Mouse (Mus musculus) MEL (cell line): ENCODE results near the gene Fxr2. TPM values are rescaled to one million over a fixed set of nuclear protein-coding genes. Genes with fewer than 3 reads are reported as not detected.
A peak's percentile ranks its signal among the peaks of the same experiment; 100 is the strongest.

Experiments used
- DNase-seq: peaks from one replicate; pipeline ENCODE4 v3.0.0; 2011; ENCODE audit warnings: low read depth, low spot score
- H3K27ac ChIP-seq: 2 replicates; pipeline ENCODE4 v1.5.1; 2012; ENCODE audit warnings: low read depth, mild to moderate bottlenecking, control low read depth, low read length, moderate library complexity; ENCODE audit not compliant: control insufficient read depth
- H3K27me3 ChIP-seq, 2 experiments: fragments of 150-350 bp in 1 of 2; sonication (generic) in 1 of 2; 2 replicates each; pipeline ENCODE4 v1.6.1; 2012; ENCODE audit warnings: low read length in 2 of 2, mild to moderate bottlenecking in 2 of 2, improper control_type of control experiment in 1 of 2, moderate library complexity in 1 of 2; ENCODE audit not compliant: insufficient read depth in 2 of 2, control insufficient read depth in 1 of 2
- H3K36me3 ChIP-seq, 2 experiments: 2 replicates each; pipeline ENCODE4 v1.6.1; 2012 to 2014; ENCODE audit warnings: low read length in 2 of 2, improper control_type of control experiment in 1 of 2, inconsistent platforms in 1 of 2, mild to moderate bottlenecking in 1 of 2; ENCODE audit not compliant: insufficient read depth in 2 of 2, control insufficient read depth in 1 of 2
- H3K4me1 ChIP-seq, 2 experiments: fragments of 150-350 bp in 1 of 2; sonication (generic) in 1 of 2; 2 replicates each; pipeline ENCODE4 v1.6.1; 2012; ENCODE audit warnings: low read length in 2 of 2, improper control_type of control experiment in 1 of 2, mild to moderate bottlenecking in 1 of 2; ENCODE audit not compliant: insufficient read depth in 2 of 2, control insufficient read depth in 1 of 2
- H3K4me3 ChIP-seq, 2 experiments: fragments of 150-350 bp in 1 of 2; sonication (generic) in 1 of 2; 2 replicates each; pipeline ENCODE4 v1.5.1; 2012; ENCODE audit warnings: low read depth in 2 of 2, low read length in 2 of 2, mild to moderate bottlenecking in 2 of 2, moderate library complexity in 2 of 2, control low read depth in 1 of 2, improper control_type of control experiment in 1 of 2; ENCODE audit not compliant: control insufficient read depth in 1 of 2, insufficient read depth in 1 of 2
- H3K79me2 ChIP-seq: 2 replicates; pipeline ENCODE4 v1.6.1; 2012; ENCODE audit warnings: mild to moderate bottlenecking, low read length, moderate library complexity; ENCODE audit not compliant: control insufficient read depth, poor library complexity, insufficient read depth
- H3K9ac ChIP-seq: 2 replicates; pipeline ENCODE4 v1.6.1; 2012; ENCODE audit warnings: low read depth, mild to moderate bottlenecking, control low read depth, low read length, moderate library complexity; ENCODE audit not compliant: control insufficient read depth, poor library complexity, severe bottlenecking
- H3K9me3 ChIP-seq: fragments of 150-350 bp; sonication (generic); replicated peaks from 2 replicates; pipeline ENCODE4 v1.6.1; 2012; ENCODE audit warnings: mild to moderate bottlenecking, low read length, improper control_type of control experiment, moderate library complexity; ENCODE audit not compliant: insufficient read depth
- BHLHE40 ChIP-seq: IDR thresholded peaks from 2 replicates; pipeline ENCODE4 v1.6.1; 2012; ENCODE audit warnings: low read depth, mild to moderate bottlenecking, inconsistent platforms, low read length, improper control_type of control experiment, borderline replicate concordance
- CHD1 ChIP-seq: IDR thresholded peaks from 2 replicates; pipeline ENCODE4 v1.6.1; 2012; ENCODE audit warnings: low read depth, mild to moderate bottlenecking, inconsistent platforms, low read length, improper control_type of control experiment
- CHD2 ChIP-seq: IDR thresholded peaks from 2 replicates; pipeline ENCODE4 v1.6.1; 2011; ENCODE audit warnings: low read length, improper control_type of control experiment
- CTCF ChIP-seq, 3 experiments: IDR thresholded peaks in 2 of 3; conservative IDR thresholded peaks in 1 of 3; 2 replicates each; pipeline ENCODE4 v1.5.1; 2011 to 2012; ENCODE audit warnings: low read length in 3 of 3, low read depth in 2 of 3, mild to moderate bottlenecking in 2 of 3, improper control_type of control experiment in 1 of 3, inconsistent platforms in 1 of 3, mixed read lengths in 1 of 3, moderate library complexity in 1 of 3; ENCODE audit not compliant: control insufficient read depth in 1 of 3, insufficient read depth in 1 of 3, poor library complexity in 1 of 3, severe bottlenecking in 1 of 3
- E2F4 ChIP-seq: IDR thresholded peaks from 2 replicates; pipeline ENCODE4 v1.6.1; 2011; ENCODE audit warnings: low read depth, low read length, improper control_type of control experiment, borderline replicate concordance
- ELF1 ChIP-seq: IDR thresholded peaks from 2 replicates; pipeline ENCODE4 v1.6.1; 2014; ENCODE audit warnings: low read depth, mild to moderate bottlenecking, inconsistent platforms, low read length, improper control_type of control experiment, moderate library complexity
- EP300 ChIP-seq, 2 experiments: IDR thresholded peaks; 2 replicates each; pipeline ENCODE4 v1.6.1; 2011; ENCODE audit warnings: improper control_type of control experiment in 2 of 2, low read length in 2 of 2, low read depth in 1 of 2, mild to moderate bottlenecking in 1 of 2
- ETS1 ChIP-seq: IDR thresholded peaks from 2 replicates; pipeline ENCODE4 v1.6.1; 2012; ENCODE audit warnings: low read depth, mild to moderate bottlenecking, inconsistent platforms, low read length, improper control_type of control experiment, moderate library complexity
- GABPA ChIP-seq: IDR thresholded peaks from 2 replicates; pipeline ENCODE4 v1.6.1; 2012; ENCODE audit warnings: low read depth, mild to moderate bottlenecking, inconsistent platforms, low read length, improper control_type of control experiment, moderate library complexity
- GATA1 ChIP-seq: IDR thresholded peaks from 2 replicates; pipeline ENCODE4 v1.6.1; 2011; ENCODE audit warnings: low read depth, low read length, improper control_type of control experiment
- HCFC1 ChIP-seq: IDR thresholded peaks from 2 replicates; pipeline ENCODE4 v1.6.1; 2012; ENCODE audit warnings: low read depth, mild to moderate bottlenecking, inconsistent platforms, low read length, improper control_type of control experiment, moderate library complexity
- JUND ChIP-seq: IDR thresholded peaks from 2 replicates; pipeline ENCODE4 v1.6.1; 2011; ENCODE audit warnings: low read depth, mild to moderate bottlenecking, improper control_type of control experiment, low read length
- KAT2A ChIP-seq: conservative IDR thresholded peaks from 2 replicates; pipeline ENCODE4 v1.6.1; 2012; ENCODE audit warnings: low read depth, low read length, improper control_type of control experiment, inconsistent platforms
- MAFK ChIP-seq: IDR thresholded peaks from 2 replicates; pipeline ENCODE4 v1.6.1; 2011; ENCODE audit warnings: low read depth, mild to moderate bottlenecking, low read length, improper control_type of control experiment, borderline replicate concordance
- MAX ChIP-seq: IDR thresholded peaks from 2 replicates; pipeline ENCODE4 v1.6.1; 2011; ENCODE audit warnings: low read length, improper control_type of control experiment
- MEF2A ChIP-seq: IDR thresholded peaks from 2 replicates; pipeline ENCODE4 v1.6.1; 2014; ENCODE audit warnings: low read depth, mild to moderate bottlenecking, inconsistent platforms, low read length, improper control_type of control experiment; ENCODE audit not compliant: poor library complexity, insufficient replicate concordance, severe bottlenecking; ENCODE audit errors: extremely low read depth
- MXI1 ChIP-seq: IDR thresholded peaks from 2 replicates; pipeline ENCODE4 v1.6.1; 2011; ENCODE audit warnings: mild to moderate bottlenecking, low read depth, low read length, improper control_type of control experiment
- MYB ChIP-seq: IDR thresholded peaks from 2 replicates; pipeline ENCODE4 v1.6.1; 2011; ENCODE audit warnings: mild to moderate bottlenecking, low read depth, low read length, improper control_type of control experiment
- NELFE ChIP-seq: IDR thresholded peaks from 2 replicates; pipeline ENCODE4 v1.6.1; 2011; ENCODE audit warnings: low read depth, low read length, improper control_type of control experiment
- NRF1 ChIP-seq: IDR thresholded peaks from 2 replicates; pipeline ENCODE4 v1.6.1; 2014; ENCODE audit warnings: low read depth, mild to moderate bottlenecking, inconsistent platforms, low read length, improper control_type of control experiment, moderate library complexity; ENCODE audit not compliant: poor library complexity, insufficient read depth, severe bottlenecking
- POLR2A ChIP-seq, 2 experiments: IDR thresholded peaks; 2 replicates each; pipeline ENCODE4 v1.6.1; 2011 to 2012; ENCODE audit warnings: low read length in 2 of 2, mild to moderate bottlenecking in 2 of 2, control low read depth in 1 of 2, improper control_type of control experiment in 1 of 2, low read depth in 1 of 2, moderate library complexity in 1 of 2; ENCODE audit not compliant: control insufficient read depth in 1 of 2, insufficient read depth in 1 of 2, poor library complexity in 1 of 2
- POLR2AphosphoS2 ChIP-seq: IDR thresholded peaks from 2 replicates; pipeline ENCODE4 v1.6.1; 2011; ENCODE audit warnings: low read length, improper control_type of control experiment
- POLR2AphosphoS5 ChIP-seq: IDR thresholded peaks from 2 replicates; pipeline ENCODE4 v1.6.1; 2012; ENCODE audit warnings: low read depth, borderline replicate concordance, mild to moderate bottlenecking, inconsistent platforms, low read length, moderate library complexity, mixed read lengths
- RAD21 ChIP-seq: IDR thresholded peaks from 2 replicates; pipeline ENCODE4 v1.6.1; 2011; ENCODE audit warnings: mild to moderate bottlenecking, low read depth, low read length, improper control_type of control experiment
- RCOR1 ChIP-seq: IDR thresholded peaks from 2 replicates; pipeline ENCODE4 v1.6.1; 2012; ENCODE audit warnings: low read depth, mild to moderate bottlenecking, inconsistent platforms, low read length, improper control_type of control experiment
- SMC3 ChIP-seq: IDR thresholded peaks from 2 replicates; pipeline ENCODE4 v1.6.1; 2011; ENCODE audit warnings: low read depth, low read length, improper control_type of control experiment
- TAL1 ChIP-seq: IDR thresholded peaks from 2 replicates; pipeline ENCODE4 v1.6.1; 2012; ENCODE audit warnings: mild to moderate bottlenecking, inconsistent platforms, low read length, moderate library complexity, mixed read lengths
- TBP ChIP-seq: IDR thresholded peaks from 2 replicates; pipeline ENCODE4 v1.8.0; 2011; ENCODE audit warnings: low read depth, low read length, improper control_type of control experiment
- TCF12 ChIP-seq: IDR thresholded peaks from 2 replicates; pipeline ENCODE4 v1.6.1; 2014; ENCODE audit warnings: low read depth, mild to moderate bottlenecking, inconsistent platforms, low read length, improper control_type of control experiment, moderate library complexity
- UBTF ChIP-seq: IDR thresholded peaks from 2 replicates; pipeline ENCODE4 v1.6.1; 2012; ENCODE audit warnings: low read depth, mild to moderate bottlenecking, inconsistent platforms, low read length, improper control_type of control experiment, moderate library complexity, borderline replicate concordance; ENCODE audit not compliant: insufficient read depth
- USF1 ChIP-seq: IDR thresholded peaks from 2 replicates; pipeline ENCODE4 v1.6.1; 2014; ENCODE audit warnings: low read depth, mild to moderate bottlenecking, inconsistent platforms, low read length, improper control_type of control experiment, moderate library complexity
- USF2 ChIP-seq, 2 experiments: IDR thresholded peaks; 2 replicates each; pipeline ENCODE4 v1.6.1; 2011 to 2012; ENCODE audit warnings: improper control_type of control experiment in 2 of 2, low read length in 2 of 2, borderline replicate concordance in 1 of 2, inconsistent platforms in 1 of 2, low read depth in 1 of 2, mild to moderate bottlenecking in 1 of 2; ENCODE audit not compliant: insufficient read depth in 1 of 2
- ZC3H11A ChIP-seq: IDR thresholded peaks from 2 replicates; pipeline ENCODE4 v1.6.1; 2012; ENCODE audit warnings: low read depth, mild to moderate bottlenecking, inconsistent platforms, low read length, improper control_type of control experiment
- ZKSCAN1 ChIP-seq: IDR thresholded peaks from 2 replicates; pipeline ENCODE4 v1.6.1; 2012; ENCODE audit warnings: low read depth, mild to moderate bottlenecking, inconsistent platforms, low read length, improper control_type of control experiment, moderate library complexity
- ZNF384 ChIP-seq: IDR thresholded peaks from 2 replicates; pipeline ENCODE4 v1.6.1; 2012; ENCODE audit warnings: low read depth, mild to moderate bottlenecking, inconsistent platforms, low read length, improper control_type of control experiment
- polyA plus RNA-seq, 2 experiments: library from polyadenylated mRNA; stranded (reverse) in 1 of 2; unstranded in 1 of 2; fragments of >175 nt in 1 of 2; fragments of >200 nt in 1 of 2; gene quantifications; 2 replicates each; pipeline versions ENCODE4 v1.2.1 to v1.2.4; 2012; ENCODE audit warnings: low replicate concordance in 2 of 2, low read depth in 1 of 2; ENCODE audit not compliant: insufficient read length in 2 of 2, insufficient read depth in 1 of 2, missing spikeins in 1 of 2
- total RNA-seq: library from RNA; depleted of rRNA; stranded (reverse); fragments of 300-350 nt; gene quantifications from 2 replicates; pipeline ENCODE4 v1.2.3, GENCODE M21; 2012

Gene Fxr2
- total and polyA plus RNA-seq, 3 experiments = 95.1 to 97.6 TPM; not detected in 1

DNA sequence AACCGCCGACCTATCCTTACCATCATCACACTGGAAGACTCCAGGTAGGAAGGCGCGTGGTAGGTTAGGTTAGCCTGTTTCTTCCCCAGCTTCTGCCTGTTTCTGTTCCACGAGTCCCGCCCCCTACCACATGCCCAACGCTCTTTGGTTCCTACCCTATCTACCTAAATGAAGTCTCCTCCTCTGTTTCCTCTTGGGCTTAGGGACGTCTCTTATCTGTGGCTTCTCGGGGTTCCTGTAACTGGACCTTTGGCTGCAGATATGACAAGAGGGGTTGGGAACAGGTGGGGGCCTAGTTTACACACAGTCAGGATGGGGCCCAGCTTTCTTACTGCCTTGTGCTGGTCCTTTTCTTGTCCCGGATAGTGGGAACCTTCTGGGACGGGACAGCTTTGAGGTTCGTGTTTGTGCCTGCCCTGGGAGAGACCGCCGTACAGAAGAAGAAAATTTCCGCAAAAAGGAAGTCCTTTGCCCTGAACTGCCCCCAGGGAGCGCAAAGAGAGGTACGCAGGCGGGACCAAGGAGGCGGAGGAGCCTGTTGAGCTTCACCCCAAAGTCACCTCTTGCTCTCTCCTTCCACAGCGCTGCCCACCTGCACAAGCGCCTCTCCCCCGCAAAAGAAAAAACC, 43.5 kb upstream of the Fxr2 start:
- Histone ChIP-seq H3K27me3 (no peaks in the 10 kb centered on the region), H3K27ac (peak overlapping the region; percentile 68), H3K9me3 (no peaks in the 10 kb centered on the region), H3K4me1 (peaks cover 29 to 60% of the 10 kb centered on the region in 2 experiments), H3K4me3 (no peak overlapping the region; a peak in 1 of 4 replicates), H3K9ac (peak overlapping the region; percentile 18; the same call in 1 of the 2 replicates), H3K79me2 (peaks cover 12% of the 10 kb centered on the region), H3K36me3 (peaks cover 24 to 71% of the 10 kb centered on the region in 2 experiments)
- peak; percentile 84 for DNase-seq
- TF ChIP-seq TBP = peak; percentile 32; the same call in 1 of the 2 replicates
- TF ChIP-seq MXI1 = peak; percentile 65; the same call in 1 of the 2 replicates
- peak; percentile 41; the same call in 1 of the 2 replicates for TF ChIP-seq BHLHE40
- TF ChIP-seq EP300 (IDR thresholded peaks at IDR 0.05; ENCODE audit: low read depth in 1 of 2, low read length in 2 of 2) = peak; percentile 79 to 93
- no peak for TF ChIP-seq USF2 (IDR thresholded peaks at IDR 0.05; ENCODE audit: borderline replicate concordance in 1 of 2, insufficient read depth in 1 of 2, low read depth in 1 of 2, low read length in 2 of 2)
- no peak for TF ChIP-seq E2F4
- TF ChIP-seq ZKSCAN1 = no peak
- peak; percentile 24; the same call in 1 of the 2 replicates for TF ChIP-seq MAX
- no peak for TF ChIP-seq CTCF (IDR thresholded peaks at IDR 0.05 in 2 of 3, conservative IDR thresholded peaks at IDR 0.05 in 1 of 3; ENCODE audit: control insufficient read depth in 1 of 3, insufficient read depth in 1 of 3, low read depth in 2 of 3, low read length in 3 of 3, poor library complexity in 1 of 3, severe bottlenecking in 1 of 3)
- no peak for TF ChIP-seq UBTF
- TF ChIP-seq HCFC1 = peak; percentile 56; the same call in 1 of the 2 replicates
- TF ChIP-seq MEF2A = no peak
- TF ChIP-seq CHD1 = 0 out of 2 replicates have a peak, but pooled peaks have one; percentile 55
- TF ChIP-seq NELFE = no peak; the same call in 1 of the 2 replicates
- peak; percentile 42; the same call in 1 of the 2 replicates for TF ChIP-seq MAFK
- no peak for TF ChIP-seq RAD21
- peak; percentile 69 for TF ChIP-seq POLR2AphosphoS2
- 0 out of 2 replicates have a peak, but pooled peaks have one; percentile 30 for TF ChIP-seq USF1
- TF ChIP-seq JUND = no peak
- TF ChIP-seq GATA1 = peak; percentile 86
- TF ChIP-seq RCOR1 = peak; percentile 72
- TF ChIP-seq ZNF384 = no peak
- TF ChIP-seq ETS1 = peak; percentile 87
- TF ChIP-seq NRF1 = no peak
- TF ChIP-seq SMC3 = no peak
- peak; percentile 88 for TF ChIP-seq TCF12
- TF ChIP-seq CHD2 = peak; percentile 38; the same call in 1 of the 2 replicates
- TF ChIP-seq KAT2A = peak; percentile 45
- no peak for TF ChIP-seq POLR2AphosphoS5
- peak; percentile 62 for TF ChIP-seq ELF1
- peak in 1 of 2 experiments; percentile 47; a peak in 1 of 4 replicates for TF ChIP-seq POLR2A (IDR thresholded peaks at IDR 0.05; ENCODE audit: control insufficient read depth in 1 of 2, insufficient read depth in 1 of 2, low read depth in 1 of 2, low read length in 2 of 2, poor library complexity in 1 of 2)
- no peak for TF ChIP-seq ZC3H11A
- peak; percentile 46; the same call in 1 of the 2 replicates for TF ChIP-seq TAL1
- TF ChIP-seq MYB = peak; percentile 76
- TF ChIP-seq GABPA = no peak
